ENCODE assay signal across 22 mouse cellular contexts in genomic region chr1:70442209-70443080, GRCm38 (mm10).
A peak's percentile ranks its signal among the peaks of the same experiment; 100 is the strongest.
DNase-seq lines count a peak whose midpoint lies in the region; ATAC-seq and TF ChIP-seq lines count a peak whose summit lies in the region.
"Had no signal": no experiment of that assay in that cellular context is flagged by ENCODE, and none has a peak within 500 bp of the region (broad histone marks: within the 10 kb centered on the region; RNA-seq: fewer than 3 reads in every experiment).

No protein-coding gene starts in this region.

- whole genome bisulfite sequencing in embryonic facial prominence, embryonic 14.5 days: 47% methylated on average over 9 of the region's 9 CpGs
- WGBS in embryonic facial prominence, embryonic 10.5 days: 60% methylated on average over 9 of the region's 9 CpGs
- 6% methylated on average over 9 of the region's 9 CpGs for WGBS in forebrain, embryonic 13.5 days
- 20% methylated on average over 9 of the region's 9 CpGs for WGBS in hindbrain, embryonic 15.5 days
- WGBS in midbrain, postnatal 0 days: 32% methylated on average over 9 of the region's 9 CpGs

- H3K4me3 ChIP-seq in embryonic facial prominence, embryonic 14.5 days (ENCODE audit: low read depth, low read length): no peak overlapping the region
- H3K4me3 ChIP-seq in embryonic facial prominence, embryonic 10.5 days: no peak overlapping the region
- H3K4me3 ChIP-seq in forebrain, embryonic 13.5 days: no peak overlapping the region
- no peak overlapping the region for H3K4me3 ChIP-seq in hindbrain, embryonic 15.5 days
- no peak overlapping the region for H3K4me3 ChIP-seq in midbrain, postnatal 0 days (ENCODE audit: low read depth, low read length)
- H3K4me3 ChIP-seq: embryonic facial prominence, embryonic 13.5 days; gastrocnemius, adult 2 months; heart, embryonic 15.5 days; left cerebral cortex, adult 2 months; limb, embryonic 12.5 days; megakaryocyte, embryonic 14.5 days had no signal

- TF ChIP-seq CTCF in midbrain, postnatal 0 days (IDR thresholded peaks at IDR 0.05): no peak

- no peaks in the 10 kb centered on the region for H3K27me3 ChIP-seq in embryonic facial prominence, embryonic 14.5 days (replicated peaks; ENCODE audit: control insufficient read depth, insufficient read depth, low read length)
- H3K27me3 ChIP-seq in embryonic facial prominence, embryonic 10.5 days (replicated peaks; ENCODE audit: low read depth, poor library complexity, severe bottlenecking): no peaks in the 10 kb centered on the region
- H3K27me3 ChIP-seq in forebrain, embryonic 13.5 days: peaks cover 47% of the 10 kb centered on the region
- no peaks in the 10 kb centered on the region for H3K27me3 ChIP-seq in hindbrain, embryonic 15.5 days
- H3K27me3 ChIP-seq in midbrain, postnatal 0 days (ENCODE audit: insufficient read depth, low read length): no peaks in the 10 kb centered on the region
- H3K27me3 ChIP-seq: embryonic facial prominence, embryonic 13.5 days; heart, embryonic 15.5 days; limb, embryonic 12.5 days; megakaryocyte, embryonic 14.5 days had no signal

- H3K9me3 ChIP-seq in embryonic facial prominence, embryonic 14.5 days (ENCODE audit: control insufficient read depth, low read length): no peaks in the 10 kb centered on the region
- no peaks in the 10 kb centered on the region for H3K9me3 ChIP-seq in embryonic facial prominence, embryonic 10.5 days
- no peaks in the 10 kb centered on the region for H3K9me3 ChIP-seq in forebrain, embryonic 13.5 days (replicated peaks)
- H3K9me3 ChIP-seq in hindbrain, embryonic 15.5 days: no peaks in the 10 kb centered on the region
- no peaks in the 10 kb centered on the region for H3K9me3 ChIP-seq in midbrain, postnatal 0 days (ENCODE audit: low read length)
- H3K9me3 ChIP-seq: embryonic facial prominence, embryonic 13.5 days; heart, embryonic 15.5 days; limb, embryonic 12.5 days; megakaryocyte, embryonic 14.5 days had no signal

- DNase-seq in embryonic facial prominence, embryonic 14.5 days (ENCODE audit: low spot score): peak; percentile 13
- no peak for DNase-seq in embryonic facial prominence, embryonic 10.5 days (ENCODE audit: low spot score)
- peak; percentile 17 for DNase-seq in midbrain, postnatal 0 days (ENCODE audit: low spot score)
- DNase-seq in urinary bladder, adult 18-20 months (ENCODE audit: low spot score in 2 of 2): no peak
- no peak for DNase-seq in frontal cortex, postnatal 10 days (ENCODE audit: low spot score in 2 of 2)
- DNase-seq in lung, postnatal 14 days: no peak
- DNase-seq: cerebellum, adult 2 months; gastrocnemius, adult 2 months; heart, adult 11 months; kidney, adult 18-20 months; kidney, postnatal 10 days; lung, postnatal 10 days; right cerebral cortex, postnatal 4 days; thymus, postnatal 25 days had no signal

- no peak overlapping the region for H3K4me2 ChIP-seq in embryonic facial prominence, embryonic 14.5 days (ENCODE audit: low read depth, low read length)
- peak overlapping the region; percentile 29 for H3K4me2 ChIP-seq in forebrain, embryonic 13.5 days
- H3K4me2 ChIP-seq in hindbrain, embryonic 15.5 days: peak overlapping the region; percentile 36
- peak overlapping the region; percentile 26; the same call in 1 of the 2 replicates for H3K4me2 ChIP-seq in midbrain, postnatal 0 days (ENCODE audit: low read depth, low read length, poor library complexity, severe bottlenecking)
- H3K4me2 ChIP-seq: embryonic facial prominence, embryonic 13.5 days; heart, embryonic 15.5 days; limb, embryonic 12.5 days had no signal

- no peak overlapping the region for H3K9ac ChIP-seq in embryonic facial prominence, embryonic 14.5 days (ENCODE audit: low read depth, low read length)
- no peak overlapping the region for H3K9ac ChIP-seq in forebrain, embryonic 13.5 days
- no peak overlapping the region for H3K9ac ChIP-seq in hindbrain, embryonic 15.5 days
- H3K9ac ChIP-seq in midbrain, postnatal 0 days (replicated peaks; ENCODE audit: low read length, poor library complexity, severe bottlenecking): no peak overlapping the region
- H3K9ac ChIP-seq: embryonic facial prominence, embryonic 13.5 days; heart, embryonic 15.5 days; limb, embryonic 12.5 days; liver, embryonic 14.5 days had no signal

- no peak overlapping the region for H3K27ac ChIP-seq in embryonic facial prominence, embryonic 14.5 days (replicated peaks; ENCODE audit: low read depth, low read length)
- no peak overlapping the region for H3K27ac ChIP-seq in embryonic facial prominence, embryonic 10.5 days (replicated peaks)
- H3K27ac ChIP-seq in forebrain, embryonic 13.5 days: peak overlapping the region; percentile 51
- H3K27ac ChIP-seq in hindbrain, embryonic 15.5 days (replicated peaks): 0 out of 2 replicates have a peak overlapping the region, but pooled peaks have one; percentile 39
- H3K27ac ChIP-seq in midbrain, postnatal 0 days (ENCODE audit: low read depth, low read length): no peak overlapping the region
- H3K27ac ChIP-seq: embryonic facial prominence, embryonic 13.5 days; gastrocnemius, adult 2 months; heart, embryonic 15.5 days; left cerebral cortex, adult 2 months; limb, embryonic 12.5 days; liver, embryonic 14.5 days had no signal

- H3K36me3 ChIP-seq in embryonic facial prominence, embryonic 14.5 days (ENCODE audit: control insufficient read depth, insufficient read depth, low read length): no peaks in the 10 kb centered on the region
- no peaks in the 10 kb centered on the region for H3K36me3 ChIP-seq in embryonic facial prominence, embryonic 10.5 days (replicated peaks)
- H3K36me3 ChIP-seq in forebrain, embryonic 13.5 days (ENCODE audit: poor library complexity, severe bottlenecking): no peaks in the 10 kb centered on the region
- H3K36me3 ChIP-seq in hindbrain, embryonic 15.5 days: no peaks in the 10 kb centered on the region
- no peaks in the 10 kb centered on the region for H3K36me3 ChIP-seq in midbrain, postnatal 0 days (ENCODE audit: insufficient read depth, low read length)
- H3K36me3 ChIP-seq: embryonic facial prominence, embryonic 13.5 days; heart, embryonic 15.5 days; limb, embryonic 12.5 days had no signal

- no peaks in the 10 kb centered on the region for H3K4me1 ChIP-seq in embryonic facial prominence, embryonic 14.5 days (ENCODE audit: control insufficient read depth, insufficient read depth, low read length)
- H3K4me1 ChIP-seq in embryonic facial prominence, embryonic 10.5 days: no peaks in the 10 kb centered on the region
- peaks cover 6% of the 10 kb centered on the region; the same call in 1 of the 2 replicates for H3K4me1 ChIP-seq in forebrain, embryonic 13.5 days
- H3K4me1 ChIP-seq in hindbrain, embryonic 15.5 days (replicated peaks): peaks cover 5% of the 10 kb centered on the region
- no peaks in the 10 kb centered on the region for H3K4me1 ChIP-seq in midbrain, postnatal 0 days (ENCODE audit: insufficient read depth, low read length)
- H3K4me1 ChIP-seq: embryonic facial prominence, embryonic 13.5 days; heart, embryonic 15.5 days; limb, embryonic 12.5 days; megakaryocyte, embryonic 14.5 days had no signal

- no peak for ATAC-seq in embryonic facial prominence, embryonic 14.5 days (ENCODE audit: low read depth)
- peak; percentile 91 for ATAC-seq in forebrain, embryonic 13.5 days
- no peak for ATAC-seq in hindbrain, embryonic 15.5 days (ENCODE audit: low FRiP score, low read depth)
- ATAC-seq in midbrain, postnatal 0 days (ENCODE audit: low FRiP score): no peak

Comparison
In these comparisons a context has a peak if more than half of its experiments do, and no peak if none do; other contexts are left out.
1. DNase-seq: peak in embryonic facial prominence, embryonic 14.5 days (single experiment) and midbrain, postnatal 0 days (single experiment); none in embryonic facial prominence, embryonic 10.5 days (single experiment), urinary bladder, adult 18-20 months (0 of 2), frontal cortex, postnatal 10 days (0 of 2) and lung, postnatal 14 days (single experiment).
2. H3K27ac ChIP-seq: peak in forebrain, embryonic 13.5 days (single experiment) and hindbrain, embryonic 15.5 days (single experiment); none in embryonic facial prominence, embryonic 14.5 days (single experiment), embryonic facial prominence, embryonic 10.5 days (single experiment) and midbrain, postnatal 0 days (single experiment).